Mouse (Mus musculus): Measurements from ENCODE around the gene Plvap. TPM values are rescaled to one million over a fixed set of nuclear protein-coding genes. Genes with fewer than 3 reads are reported as not detected.
"Not testable (repeated sequence)": the region's sequence is repeated elsewhere in the genome, so short reads cannot be mapped to it uniquely, and the experiment has no call there.

Gene Plvap
- total and polyA plus RNA-seq, 3 experiments = 0.16 to 0.88 TPM; not detected in 1

DNA sequence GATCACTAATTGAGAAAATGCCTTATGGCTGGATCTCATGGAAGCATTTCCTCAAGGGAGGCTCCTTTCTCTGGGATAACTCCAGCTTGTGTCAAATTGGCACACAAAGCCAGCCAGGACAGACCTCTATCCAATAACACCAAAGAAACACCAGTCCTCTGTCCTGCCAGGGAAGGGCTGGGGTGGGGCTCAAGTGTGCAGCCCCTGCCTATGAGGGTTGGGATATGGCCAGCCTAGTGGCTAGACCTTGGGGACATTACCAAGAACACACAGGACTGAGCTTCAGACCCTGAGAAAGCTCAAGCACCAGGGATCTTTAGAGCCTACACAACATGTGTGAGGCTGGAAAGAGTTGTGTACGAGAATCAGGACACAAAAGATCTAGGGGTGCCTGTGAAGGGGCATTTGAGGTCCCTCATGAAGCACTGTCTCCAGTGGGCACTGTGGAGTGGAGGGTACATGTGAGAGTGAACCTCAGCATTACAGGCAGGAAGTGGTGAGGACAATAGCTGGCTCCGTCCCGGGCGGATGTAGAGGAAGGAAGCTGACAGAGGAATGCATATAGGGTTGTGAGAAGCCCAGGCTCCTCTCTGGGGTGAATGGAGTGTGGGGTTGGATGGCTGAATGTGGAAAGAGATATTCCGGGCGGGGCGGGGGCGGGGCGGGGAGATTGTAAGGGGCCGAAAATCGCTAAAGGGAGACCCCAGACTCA is 17.0 kb upstream of the Plvap start:
- no peak for ATAC-seq (ENCODE audit: extremely low read depth, insufficient number of reproducible peaks, low FRiP score, poor library complexity, severe bottlenecking)
- DNase-seq (ENCODE audit: low spot score) = no peak
- H3K36me3 ChIP-seq (replicated peaks) = no peaks in the 10 kb centered on the region
- no peaks in the 10 kb centered on the region for H3K9me3 ChIP-seq (replicated peaks)
- H3K4me3 ChIP-seq (ENCODE audit: low read depth, low read length) = no peak overlapping the region
- H3K4me1 ChIP-seq (ENCODE audit: insufficient read depth, low read depth, low read length) = peaks cover 7% of the 10 kb centered on the region
- peaks cover 39% of the 10 kb centered on the region for H3K27me3 ChIP-seq (ENCODE audit: insufficient read depth, low read length)
- TF ChIP-seq POLR2AphosphoS5 (IDR thresholded peaks at IDR 0.05; ENCODE audit: insufficient replicate concordance, low read depth, low read length) = no peak
- no peak for TF ChIP-seq TAL1 (conservative IDR thresholded peaks at IDR 0.05; ENCODE audit: low read depth, low read length)

- H3K4me1 ChIP-seq (ENCODE audit: insufficient read depth, low read depth, low read length) = peaks cover 7% of the 10 kb centered on the region
- no peak for TF ChIP-seq TAL1 (conservative IDR thresholded peaks at IDR 0.05; ENCODE audit: low read depth, low read length)
- TF ChIP-seq GATA2 (IDR thresholded peaks at IDR 0.05; ENCODE audit: borderline replicate concordance, low read depth, low read length) = no peak
- TF ChIP-seq GATA1 (IDR thresholded peaks at IDR 0.05; ENCODE audit: borderline replicate concordance, low read length) = no peak
- TF ChIP-seq POLR2AphosphoS5 (IDR thresholded peaks at IDR 0.05; ENCODE audit: insufficient replicate concordance, low read depth, low read length) = no peak
- TF ChIP-seq CTCF (IDR thresholded peaks at IDR 0.05; ENCODE audit: low read depth, low read length) = no peak
- H3K27me3 ChIP-seq (ENCODE audit: insufficient read depth, low read length) = peaks cover 48% of the 10 kb centered on the region
- ATAC-seq (ENCODE audit: extremely low read depth, insufficient number of reproducible peaks, low FRiP score, poor library complexity, severe bottlenecking) (no peak), DNase-seq (ENCODE audit: low spot score) (no peak)
- H3K36me3 ChIP-seq (replicated peaks) = no peaks in the 10 kb centered on the region
- H3K9me3 ChIP-seq (replicated peaks) = no peaks in the 10 kb centered on the region
- H3K4me3 ChIP-seq (ENCODE audit: low read depth, low read length) = no peak overlapping the region
Measured at GRCm38 (mm10) chr8:71527162-71527870, 15.8 kb upstream of the Plvap start.

GRCm38 (mm10) chr8:71526272-71526671 is 14.7 kb upstream of the Plvap start:
- ATAC-seq (ENCODE audit: extremely low read depth, insufficient number of reproducible peaks, low FRiP score, poor library complexity, severe bottlenecking) = no peak

GRCm38 (mm10) chr8:71525226-71526050 is 13.9 kb upstream of the Plvap start, which contains the start of gene Ccdc194:
Ccdc194 (minus strand) TSS chr8:71525711.
- Histone ChIP-seq H3K36me3 (replicated peaks) (no peaks in the 10 kb centered on the region), H3K27me3 (ENCODE audit: insufficient read depth, low read length) (peaks cover 57% of the 10 kb centered on the region), H3K9me3 (replicated peaks) (no peaks in the 10 kb centered on the region), H3K4me3 (ENCODE audit: low read depth, low read length) (no peak within 1 kb of the TSS), H3K4me1 (ENCODE audit: insufficient read depth, low read depth, low read length) (peaks cover 13% of the 10 kb centered on the region)
- ATAC-seq (ENCODE audit: extremely low read depth, insufficient number of reproducible peaks, low FRiP score, poor library complexity, severe bottlenecking) (no peak), DNase-seq (ENCODE audit: low spot score) (no peak)
- no peak for TF ChIP-seq TAL1 (conservative IDR thresholded peaks at IDR 0.05; ENCODE audit: low read depth, low read length)

More at GRCm38 (mm10) chr8:71526272-71526671, 14.7 kb upstream of the Plvap start:
- no peaks in the 10 kb centered on the region for H3K36me3 ChIP-seq (replicated peaks)
- H3K4me1 ChIP-seq (ENCODE audit: insufficient read depth, low read depth, low read length) = peaks cover 12% of the 10 kb centered on the region
- no peaks in the 10 kb centered on the region for H3K9me3 ChIP-seq (replicated peaks)
- peaks cover 50% of the 10 kb centered on the region for H3K27me3 ChIP-seq (ENCODE audit: insufficient read depth, low read length)
- TF ChIP-seq TAL1 (conservative IDR thresholded peaks at IDR 0.05; ENCODE audit: low read depth, low read length) = no peak
- no peak for TF ChIP-seq GATA2 (IDR thresholded peaks at IDR 0.05; ENCODE audit: borderline replicate concordance, low read depth, low read length)
- TF ChIP-seq CTCF (IDR thresholded peaks at IDR 0.05; ENCODE audit: low read depth, low read length) = no peak
- TF ChIP-seq POLR2AphosphoS5 (IDR thresholded peaks at IDR 0.05; ENCODE audit: insufficient replicate concordance, low read depth, low read length) = no peak
- no peak for TF ChIP-seq GATA1 (IDR thresholded peaks at IDR 0.05; ENCODE audit: borderline replicate concordance, low read length)
- no peak overlapping the region for H3K4me3 ChIP-seq (ENCODE audit: low read depth, low read length)
- no peak for DNase-seq (ENCODE audit: low spot score)

- ATAC-seq (ENCODE audit: extremely low read depth, insufficient number of reproducible peaks, low FRiP score, poor library complexity, severe bottlenecking) (peak; percentile 45), DNase-seq (ENCODE audit: low spot score) (peak; percentile 78)
- Histone ChIP-seq H3K27me3 (ENCODE audit: insufficient read depth, low read length) (peaks cover 51% of the 10 kb centered on the region), H3K36me3 (replicated peaks) (no peaks in the 10 kb centered on the region), H3K4me3 (ENCODE audit: low read depth, low read length) (no peak overlapping the region; the same call in 1 of the 2 replicates), H3K4me1 (ENCODE audit: insufficient read depth, low read depth, low read length) (peaks cover 9% of the 10 kb centered on the region), H3K9me3 (replicated peaks) (no peaks in the 10 kb centered on the region)
- TF ChIP-seq CTCF (IDR thresholded peaks at IDR 0.05; ENCODE audit: low read depth, low read length) = peak; percentile 87
- no peak for TF ChIP-seq POLR2AphosphoS5 (IDR thresholded peaks at IDR 0.05; ENCODE audit: insufficient replicate concordance, low read depth, low read length)
Measured at GRCm38 (mm10) chr8:71521634-71522033, 10.1 kb upstream of the Plvap start.

DNA sequence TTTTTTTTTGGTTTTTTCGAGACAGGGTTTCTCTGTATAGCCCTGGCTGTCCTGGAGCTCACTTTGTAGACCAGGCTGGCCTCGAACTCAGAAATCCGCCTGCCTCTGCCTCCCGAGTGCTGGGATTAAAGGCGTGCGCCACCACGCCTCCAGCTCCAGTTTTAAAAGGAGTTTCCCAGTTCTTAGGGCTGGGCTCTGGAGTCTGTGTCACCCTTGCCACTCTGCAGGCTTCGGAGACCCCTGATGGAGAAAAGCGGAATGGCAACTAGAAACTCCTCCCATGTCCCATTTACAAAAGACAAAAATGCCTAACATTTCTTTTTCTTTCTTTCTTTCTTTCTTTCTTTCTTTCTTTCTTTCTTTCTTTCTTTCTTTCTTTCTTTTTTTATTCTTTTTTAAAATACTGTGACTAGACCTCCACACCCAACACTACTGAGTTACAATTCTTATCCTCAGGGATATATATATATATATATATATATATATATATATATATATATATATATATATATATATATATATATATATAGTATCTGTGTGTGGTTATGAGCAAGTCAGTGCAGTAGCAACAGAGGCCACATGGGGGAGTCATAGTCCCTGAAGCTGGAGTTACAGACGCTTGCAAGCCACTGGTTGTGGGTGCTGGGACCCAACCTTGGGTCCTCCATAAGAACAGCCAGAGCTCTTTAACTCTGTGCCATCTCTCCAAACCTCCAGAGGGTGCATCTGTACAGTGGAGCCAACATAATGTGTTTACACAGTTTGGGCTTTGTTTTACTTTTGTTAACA is 7.7 kb upstream of the Plvap start:
- H3K4me1 ChIP-seq (ENCODE audit: insufficient read depth, low read depth, low read length); H3K4me3 ChIP-seq (ENCODE audit: low read depth, low read length); H3K36me3 ChIP-seq (replicated peaks); ATAC-seq (ENCODE audit: extremely low read depth, insufficient number of reproducible peaks, low FRiP score, poor library complexity, severe bottlenecking); DNase-seq (ENCODE audit: low spot score); H3K9me3 ChIP-seq (replicated peaks): not testable (repeated sequence)
- H3K27me3 ChIP-seq (ENCODE audit: insufficient read depth, low read length) = peaks cover 35% of the 10 kb centered on the region

Measured in G1E (cell line).